Mouse (Mus musculus) yolk sac, embryonic 10.5 days (tissue): ENCODE results near the gene Mmachc.

Experiments used
- DNase-seq: peaks from one replicate; pipeline ENCODE4 v3.0.0-alpha.2; 2017; ENCODE audit warnings: low spot score

Gene Mmachc

GRCm38 (mm10) chr4:116708201-116708764, at the start of gene Mmachc, which contains the start of gene Ccdc163:
Mmachc (minus strand) TSS chr4:116708406.
Ccdc163 (plus strand) TSS chr4:116708509.
- peak; percentile 93 for DNase-seq

- no peak for DNase-seq
These were observed 41.5 kb upstream of the Mmachc start for GRCm38 (mm10) chr4:116749750-116750149.

DNA sequence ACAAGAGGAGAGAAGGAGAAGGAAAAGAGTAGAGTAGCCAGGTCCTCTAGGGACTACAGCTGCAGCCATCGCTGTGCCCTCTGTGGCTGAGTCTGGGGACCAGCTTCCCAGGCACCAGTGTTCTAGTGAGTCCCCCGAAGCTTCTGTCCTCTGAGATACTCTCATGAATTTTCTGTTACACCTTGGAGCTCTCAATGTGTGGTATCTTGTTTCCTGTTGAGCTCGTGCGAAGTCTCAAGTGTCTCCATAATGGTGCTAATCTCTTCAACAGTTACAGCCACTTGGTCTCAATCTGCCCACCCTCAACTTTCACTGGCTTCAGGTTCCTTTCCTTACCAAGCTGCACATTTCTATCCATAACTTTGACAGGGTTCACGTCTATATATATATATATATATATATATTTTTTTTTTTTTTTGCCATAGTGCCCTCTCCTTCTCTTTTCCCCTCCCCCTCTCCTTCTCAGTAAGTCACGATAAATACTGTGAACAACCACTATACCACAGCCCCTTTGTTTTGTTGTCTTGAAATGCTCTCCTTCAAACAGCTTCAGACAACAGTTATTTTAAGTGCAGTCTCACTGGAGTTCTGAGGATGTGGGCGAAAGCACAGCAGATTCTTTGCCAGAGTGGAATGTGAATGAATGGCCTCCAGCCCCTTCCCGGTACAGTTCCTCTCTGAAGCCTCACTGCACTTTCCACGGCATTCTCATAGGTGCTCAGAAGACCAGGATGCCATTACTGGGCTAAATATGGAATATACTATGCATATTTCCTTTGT, 31.0 kb upstream of the Mmachc start:
- DNase-seq: no peak

- no peak for DNase-seq
These were observed 26.8 kb upstream of the Mmachc start for GRCm38 (mm10) chr4:116734996-116735395.

GRCm38 (mm10) chr4:116732355-116732754, 24.1 kb upstream of the Mmachc start:
- DNase-seq: peak; percentile 67

DNA sequence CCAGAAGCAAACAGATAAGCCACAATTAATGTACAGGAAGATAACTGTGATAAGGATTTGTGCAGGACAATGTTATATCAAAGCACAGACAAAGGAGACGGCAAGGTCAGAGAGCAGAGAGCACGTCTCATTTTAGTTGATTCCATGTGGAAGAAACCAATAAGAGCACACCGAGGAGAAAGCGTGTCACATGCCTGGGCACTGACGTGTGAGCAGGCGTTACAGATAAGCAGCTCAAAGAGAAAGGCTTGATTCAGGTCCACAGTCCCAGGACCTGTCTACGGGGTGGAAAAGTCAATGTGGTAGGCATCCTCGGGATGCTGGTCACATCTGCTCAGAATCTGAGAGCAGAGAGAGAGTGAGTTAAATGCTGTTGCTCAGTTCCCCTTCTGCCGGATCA, 22.9 kb upstream of the Mmachc start:
- DNase-seq: peak; percentile 37

- DNase-seq: no peak
These were observed 21.3 kb upstream of the Mmachc start for GRCm38 (mm10) chr4:116729532-116729931.

DNA sequence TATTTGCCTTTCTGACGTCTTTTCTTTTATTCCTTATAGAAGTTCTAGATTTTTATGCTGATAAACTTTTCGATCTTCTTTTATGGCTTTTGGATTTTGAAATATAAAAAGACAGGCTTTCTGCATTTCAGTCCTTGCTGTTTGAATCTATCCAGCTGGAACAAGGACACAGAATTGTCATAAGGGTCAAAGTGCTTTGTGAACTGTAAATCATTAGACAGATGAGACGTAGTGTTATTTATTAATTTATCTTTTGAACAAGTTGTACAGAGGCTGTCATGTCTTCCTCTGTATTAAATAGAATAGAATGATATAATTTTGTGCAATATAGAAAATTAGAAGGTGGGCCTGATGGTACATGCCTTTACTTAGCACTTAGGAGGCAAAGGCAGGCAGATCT, 19.2 kb upstream of the Mmachc start:
- no peak for DNase-seq

- no peak for DNase-seq
These were observed 17.2 kb upstream of the Mmachc start for GRCm38 (mm10) chr4:116725444-116725843.

DNA sequence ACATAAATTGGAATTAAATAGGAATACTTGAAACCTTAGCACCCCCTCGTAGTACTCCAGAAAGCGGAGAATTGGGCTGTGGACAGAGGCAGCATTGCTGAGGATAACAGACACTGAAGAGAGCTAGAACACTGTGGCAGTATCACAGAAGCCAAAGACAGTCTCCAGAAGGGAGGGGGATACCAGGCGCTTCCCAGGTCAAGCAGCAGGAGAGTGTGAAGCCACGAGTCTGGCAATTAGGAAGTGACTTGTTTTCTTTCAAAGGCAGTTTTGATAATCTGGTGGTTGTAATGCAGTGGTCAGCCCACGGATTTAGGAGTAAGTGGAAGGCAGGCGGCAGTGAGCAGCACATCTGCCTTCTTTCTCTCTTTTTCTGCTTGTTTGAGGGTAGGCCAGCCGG, 14.0 kb upstream of the Mmachc start:
- no peak for DNase-seq

GRCm38 (mm10) chr4:116721098-116721628, 13.0 kb upstream of the Mmachc start:
- no peak for DNase-seq

GRCm38 (mm10) chr4:116720343-116721097, 12.3 kb upstream of the Mmachc start, which contains the start of gene Tesk2:
Tesk2 (plus strand) TSS chr4:116720948.
- peak; percentile 97 for DNase-seq

DNA sequence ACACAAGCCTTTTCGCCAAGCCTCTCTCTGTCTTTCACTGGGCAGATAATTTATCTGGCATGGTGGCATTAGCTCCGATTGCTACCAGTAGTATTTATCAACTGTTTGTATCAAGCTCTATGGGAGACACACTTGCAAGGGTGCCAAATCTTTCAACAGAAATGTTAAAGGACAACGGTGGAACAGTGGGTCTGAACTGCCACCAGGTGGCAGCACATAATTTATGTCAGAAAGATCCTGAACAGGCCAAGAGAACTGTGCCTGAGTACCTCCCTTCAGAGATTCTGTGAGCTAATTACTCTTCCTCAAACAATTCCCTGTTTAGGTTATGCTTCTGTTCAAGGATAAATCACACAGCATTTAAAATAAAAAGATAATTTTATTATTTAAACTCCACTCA, 11.2 kb upstream of the Mmachc start:
- DNase-seq: peak; percentile 31

DNA sequence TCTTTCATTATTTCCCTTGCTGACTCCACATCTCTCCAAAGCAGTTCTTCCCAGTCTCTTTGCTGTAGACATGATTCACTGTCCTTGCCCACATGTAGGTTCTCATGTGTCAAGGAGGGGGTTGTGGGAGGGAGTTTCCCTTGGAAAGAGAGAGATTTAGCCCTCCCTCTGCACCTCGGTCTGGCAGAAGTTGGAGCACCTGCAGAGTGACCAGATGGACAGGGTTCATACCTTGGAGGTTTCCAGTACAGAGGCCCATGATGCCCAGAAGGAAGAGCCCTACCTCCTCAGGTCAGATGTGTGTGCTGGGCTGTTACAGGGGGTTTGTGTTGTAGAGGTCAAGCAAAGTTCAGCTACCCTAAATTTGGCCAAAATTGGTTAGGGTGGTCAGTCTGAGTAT, 4.3 kb upstream of the Mmachc start:
- DNase-seq: no peak

GRCm38 (mm10) chr4:116710154-116710553, 1.9 kb upstream of the Mmachc start:
- DNase-seq: no peak

DNA sequence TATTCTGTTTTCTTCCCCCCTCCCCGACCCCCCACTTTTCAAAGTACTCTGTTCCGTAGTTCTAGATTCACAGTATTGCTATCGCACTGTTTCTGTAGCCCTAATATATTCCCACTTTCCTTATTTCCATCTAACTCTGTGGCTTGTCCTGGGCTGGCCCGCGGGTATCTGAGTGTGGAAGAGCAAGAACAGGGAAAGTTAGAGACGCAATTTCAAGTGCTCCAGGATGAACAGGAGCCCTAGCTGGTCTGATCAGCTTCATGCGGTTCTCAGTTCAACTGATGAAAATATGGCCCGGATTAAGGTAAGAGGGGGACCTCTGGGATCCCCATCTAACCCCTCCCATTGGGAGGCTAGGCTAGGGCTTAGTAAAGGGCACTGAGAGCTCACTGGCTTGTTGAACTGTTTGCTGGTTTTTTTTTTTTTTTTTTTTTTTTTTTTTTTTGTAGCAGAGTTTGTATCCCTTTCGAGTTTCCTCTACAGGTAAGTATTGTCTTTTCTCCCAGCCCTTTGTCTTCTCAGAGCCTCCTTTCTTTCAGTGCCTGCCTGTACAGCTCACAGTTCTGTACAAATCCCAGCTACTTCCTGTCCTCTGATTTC, 685 bp upstream of the Mmachc start:
- DNase-seq: no peak

DNA sequence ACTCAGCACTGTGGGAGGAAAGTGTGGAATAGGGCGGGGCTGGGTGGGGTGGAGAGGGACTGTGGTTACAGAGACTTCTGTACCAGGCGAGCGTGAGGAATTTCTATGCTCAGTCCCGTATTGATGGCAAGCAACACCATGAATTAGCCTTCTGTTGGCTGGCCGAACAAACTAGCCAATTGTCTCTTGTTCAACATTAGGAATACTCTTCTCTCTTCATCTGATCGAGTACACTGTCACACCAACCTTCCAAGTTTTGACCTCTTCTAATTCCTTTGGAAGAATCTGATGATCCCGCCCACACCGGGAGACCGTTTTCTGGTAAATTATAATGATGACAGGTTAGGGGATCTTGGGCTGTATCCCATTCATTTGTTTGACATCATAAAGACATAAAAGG, 540 bp downstream of the Mmachc start:
- DNase-seq: no peak

- DNase-seq: peak; percentile 49
These were observed 4.4 kb downstream of the Mmachc start for GRCm38 (mm10) chr4:116703804-116704203.

- no peak for DNase-seq
These were observed 7.2 kb downstream of the Mmachc start for GRCm38 (mm10) chr4:116700964-116701363.

- no peak for DNase-seq
These were observed 9.4 kb downstream of the Mmachc start for GRCm38 (mm10) chr4:116698693-116699342.

DNA sequence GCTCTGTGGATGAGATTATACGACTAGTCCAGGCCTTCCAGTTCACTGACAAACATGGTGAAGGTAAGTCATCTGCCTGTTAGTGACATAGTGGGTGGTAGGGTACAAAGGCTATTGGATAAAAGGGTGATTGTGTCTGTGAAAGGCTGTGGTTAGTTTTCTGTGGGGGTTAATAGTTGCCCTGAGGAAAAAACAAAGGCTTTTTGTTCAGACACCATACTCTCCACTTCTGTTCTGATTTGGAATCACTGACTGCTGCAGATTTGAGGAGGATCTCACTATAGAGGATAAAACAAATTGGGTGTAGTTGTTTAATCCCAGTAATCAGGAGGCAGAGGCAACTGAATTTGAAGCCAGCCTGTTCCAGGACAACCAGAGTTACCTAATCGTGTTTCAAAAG, 14.4 kb downstream of the Mmachc start:
- no peak for DNase-seq

DNA sequence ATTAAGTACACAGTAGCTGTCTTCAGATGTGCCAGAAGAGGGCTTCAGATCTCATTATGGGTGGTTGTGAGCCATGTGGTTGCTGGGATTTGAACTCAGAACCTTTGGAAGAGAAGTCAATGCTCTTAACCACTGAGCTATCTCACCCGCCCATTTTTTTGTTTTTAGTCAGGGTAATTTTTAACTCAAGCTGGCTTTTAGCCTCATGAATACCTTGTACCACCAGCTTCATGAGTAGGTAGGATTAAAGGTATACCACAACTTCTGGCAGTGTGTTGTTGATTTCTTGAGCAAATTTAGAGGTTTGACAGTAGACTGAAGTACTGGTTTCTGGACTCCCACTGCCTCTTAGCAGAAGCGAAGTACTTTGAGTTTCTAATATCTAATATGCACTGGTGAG, 16.1 kb downstream of the Mmachc start:
- no peak for DNase-seq
